Mouse (Mus musculus) frontal cortex, postnatal 14 days (tissue): ENCODE data around the gene Kif13a.

Experiments used
- DNase-seq, 2 experiments: peaks; one replicate each; pipeline ENCODE4 v3.0.0; 2022; ENCODE audit warnings: low spot score in 2 of 2

Kif13a gene

DNA sequence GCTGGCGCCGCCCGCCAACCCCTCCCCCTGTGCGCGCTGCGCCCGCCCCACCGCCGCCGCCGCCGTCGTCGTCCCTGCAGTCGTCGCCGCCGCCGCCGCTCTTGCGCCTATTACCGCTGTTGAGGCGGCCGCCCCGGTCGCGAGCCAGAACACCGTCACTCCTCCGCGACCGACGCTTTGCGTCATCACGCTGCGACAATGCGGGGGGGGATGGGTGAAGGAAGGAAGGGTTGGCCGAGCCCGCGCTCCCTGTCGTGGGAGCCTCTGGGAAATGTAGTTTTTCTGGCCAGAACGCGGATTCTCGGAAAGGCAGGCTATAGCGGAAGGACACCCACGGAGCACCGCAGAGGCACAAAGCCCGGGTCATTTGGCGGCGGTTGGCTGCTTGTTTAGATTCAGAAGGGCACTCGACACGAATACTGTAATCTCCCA, 201.8 kb downstream of the Kif13a start, which contains the start of gene Nup153:
TSS of gene Nup153 (minus strand) at position 104 of the 432 bp plus-strand sequence.
- peak; percentile 99 to 100 for DNase-seq

DNA sequence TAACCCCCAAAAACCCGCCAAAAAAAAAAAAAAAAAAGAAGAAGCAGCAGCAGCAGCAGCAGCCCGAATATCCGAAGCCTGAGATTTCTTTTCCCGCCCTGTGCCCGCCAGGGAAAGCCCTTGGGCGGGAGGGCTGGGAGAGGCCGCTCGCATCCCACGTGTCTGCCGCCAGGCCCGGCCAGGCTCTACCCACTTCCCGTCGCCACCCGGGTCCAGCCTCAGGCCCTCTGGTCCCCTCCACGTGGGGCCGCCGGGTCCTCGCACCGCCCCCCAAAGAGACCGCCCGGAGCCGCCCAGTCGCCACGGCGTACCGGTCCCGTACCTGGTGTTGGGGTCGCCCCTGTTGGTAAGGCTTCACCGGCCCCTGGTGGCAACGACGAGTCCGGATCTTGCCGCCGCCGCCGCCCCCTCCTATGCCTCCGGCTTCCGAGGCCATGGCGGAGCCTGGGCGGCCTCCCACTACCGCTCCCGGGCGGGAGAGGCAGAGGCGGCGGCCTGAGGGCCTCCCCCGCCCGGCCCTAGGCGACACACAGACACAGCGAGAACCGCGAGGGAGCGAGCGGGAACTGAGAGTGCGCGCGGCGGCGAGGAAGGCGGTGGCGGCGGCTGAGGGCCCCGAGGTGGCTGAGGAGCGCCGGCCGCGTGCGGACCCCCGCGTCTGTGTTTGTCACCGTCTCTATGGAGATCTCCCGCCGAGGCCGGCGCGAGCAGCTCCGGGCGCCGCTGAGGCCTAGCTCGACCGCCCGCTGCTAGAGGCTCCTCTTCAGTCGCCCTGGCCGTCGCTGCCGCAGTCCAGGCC, 202.4 kb downstream of the Kif13a start:
- DNase-seq: peak; percentile 23 to 52

DNA sequence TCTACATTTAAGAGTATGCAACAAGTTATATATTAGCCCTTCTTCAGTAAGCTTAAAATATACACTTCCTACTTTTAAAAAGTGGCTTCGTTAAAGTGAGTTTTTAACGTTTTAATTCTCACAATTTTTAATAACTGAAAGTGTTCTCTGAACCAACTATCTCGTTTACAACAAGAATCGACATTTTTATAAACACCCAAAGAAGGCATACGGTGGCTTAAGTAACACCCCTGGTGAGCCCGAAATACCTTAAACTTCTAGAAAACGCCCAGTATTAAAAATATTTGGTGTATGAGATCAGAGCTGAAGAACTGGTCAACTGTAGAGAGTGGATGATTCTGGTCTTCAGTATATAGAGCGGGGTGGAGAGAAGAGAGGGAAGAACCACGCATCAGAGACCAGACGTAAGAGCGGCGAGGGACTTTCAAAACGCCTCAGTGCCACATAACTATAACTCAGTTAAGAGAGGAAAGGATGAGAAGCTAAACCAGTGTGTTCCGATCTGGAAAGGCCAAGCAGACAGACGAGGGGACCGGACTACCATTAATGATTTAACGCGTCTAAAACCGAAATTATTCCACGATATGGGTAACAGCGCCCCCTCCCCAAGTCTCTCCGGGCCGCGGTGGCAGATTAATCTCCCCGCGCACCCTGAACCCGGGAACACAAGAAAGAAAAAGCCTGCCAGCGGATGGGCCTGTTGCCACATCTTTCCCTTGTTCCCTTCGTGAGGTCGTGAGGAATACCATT, 203.2 kb downstream of the Kif13a start:
- peak in 1 of 2 experiments; percentile 19 for DNase-seq

DNA sequence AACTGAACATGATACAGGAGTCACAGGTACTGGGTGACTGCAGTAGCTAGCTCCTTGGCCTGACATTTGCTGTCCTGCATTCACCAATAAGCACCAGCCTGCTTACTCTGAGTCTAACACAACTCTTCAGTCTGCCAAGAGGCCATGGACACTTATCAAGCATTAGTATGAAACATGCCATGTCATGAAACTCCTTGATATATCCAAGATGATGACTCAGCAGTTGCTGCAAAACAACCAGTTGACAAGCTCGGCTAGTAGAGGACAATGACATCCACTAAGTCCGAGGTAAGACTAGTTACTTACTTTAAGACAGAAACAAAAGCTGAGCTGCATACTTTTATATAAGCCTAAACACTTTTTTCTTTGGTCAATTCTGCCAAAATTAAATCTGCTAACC, 204.4 kb downstream of the Kif13a start:
- DNase-seq: no peak

DNA sequence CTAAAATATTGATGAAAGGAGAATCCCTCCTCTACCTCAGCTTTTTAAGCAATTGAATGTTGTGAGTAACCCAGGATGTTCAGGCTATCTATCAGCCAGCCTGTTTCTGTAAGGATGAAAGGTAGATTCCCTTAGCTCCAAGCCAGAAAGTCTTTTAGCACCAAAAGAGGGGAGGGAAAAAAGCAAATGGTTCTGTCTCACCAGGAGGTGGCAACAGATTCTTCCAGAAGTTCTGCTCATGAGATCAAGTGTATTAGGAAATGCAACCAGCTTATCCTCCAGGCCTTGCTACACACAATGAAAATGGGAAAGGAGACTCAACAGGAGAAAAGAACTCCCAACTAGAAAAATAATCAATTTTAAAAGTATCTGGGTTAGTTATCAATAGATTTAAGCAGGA, 205.3 kb downstream of the Kif13a start:
- no peak for DNase-seq

DNA sequence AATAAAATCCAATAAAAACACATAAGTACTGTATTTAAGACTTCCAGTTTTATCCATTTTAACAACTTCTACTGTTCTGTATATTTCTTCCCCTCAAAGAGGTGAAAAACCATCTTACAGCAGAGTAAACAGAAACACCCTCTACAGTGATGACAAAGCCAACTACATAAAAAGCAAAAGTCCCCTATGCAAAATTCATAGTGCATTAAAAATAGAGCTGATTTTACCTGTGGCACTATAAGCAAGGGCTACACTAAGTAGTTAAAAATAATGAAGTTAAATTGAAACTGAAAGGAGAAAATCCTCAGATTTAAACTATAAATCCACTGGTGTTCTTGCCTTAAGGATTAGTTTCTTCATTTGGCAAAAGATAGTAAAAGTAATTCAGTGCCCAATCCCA, 208.7 kb downstream of the Kif13a start:
- DNase-seq: no peak

DNA sequence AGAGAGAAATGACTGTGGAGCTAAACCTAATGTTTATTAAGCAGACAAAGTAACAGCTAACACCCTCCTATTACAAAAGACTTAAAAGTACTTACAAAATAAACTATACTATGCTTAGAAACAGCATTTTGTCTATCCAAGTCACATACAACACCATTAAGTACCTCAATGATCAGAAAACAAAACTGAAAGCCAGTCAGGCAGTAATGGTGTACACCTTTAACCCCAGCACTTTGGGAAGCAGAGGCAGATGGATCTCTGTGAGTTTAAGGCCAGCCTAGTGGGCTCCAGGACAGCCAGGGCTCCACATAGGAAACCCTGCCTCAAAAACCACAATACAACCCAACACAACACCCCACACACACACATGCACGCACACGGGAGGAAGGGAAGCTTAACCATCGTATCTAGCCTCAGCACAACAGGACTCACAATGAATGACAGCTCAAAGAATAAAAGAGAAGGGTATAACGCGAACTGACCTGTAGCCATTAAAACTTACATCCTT, 210.7 kb downstream of the Kif13a start:
- DNase-seq: no peak

DNA sequence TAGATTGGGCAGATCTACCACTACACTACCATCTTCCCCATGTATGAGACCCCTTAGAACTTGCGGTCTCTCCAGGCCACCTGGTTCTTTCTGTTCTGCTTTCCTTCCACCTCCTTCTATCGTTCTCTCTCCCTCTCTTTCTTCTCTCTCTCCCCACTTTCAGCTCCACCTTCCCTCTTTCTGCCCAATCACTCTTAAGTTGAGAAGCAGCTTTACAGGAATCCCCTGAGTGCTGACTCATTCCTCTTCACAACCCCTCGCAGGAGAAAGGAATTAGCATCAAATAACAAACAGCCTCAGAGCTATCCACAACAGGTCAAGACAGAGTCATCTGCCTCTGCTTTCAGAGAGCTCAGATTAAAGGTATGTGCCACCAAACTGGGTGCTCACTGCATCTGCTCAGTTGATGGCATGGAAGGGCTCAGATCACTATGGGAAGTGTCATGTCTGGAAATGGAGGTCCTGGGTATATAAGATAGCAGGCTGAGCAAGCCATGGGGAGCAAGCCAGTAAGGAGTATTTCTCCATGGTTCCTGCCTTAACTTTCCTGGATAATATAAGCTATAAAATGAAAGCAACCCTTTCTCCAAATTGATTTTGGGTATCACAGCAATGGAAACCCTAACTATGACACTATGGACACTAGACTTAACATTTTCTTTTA, 213.6 kb downstream of the Kif13a start:
- DNase-seq: no peak

DNA sequence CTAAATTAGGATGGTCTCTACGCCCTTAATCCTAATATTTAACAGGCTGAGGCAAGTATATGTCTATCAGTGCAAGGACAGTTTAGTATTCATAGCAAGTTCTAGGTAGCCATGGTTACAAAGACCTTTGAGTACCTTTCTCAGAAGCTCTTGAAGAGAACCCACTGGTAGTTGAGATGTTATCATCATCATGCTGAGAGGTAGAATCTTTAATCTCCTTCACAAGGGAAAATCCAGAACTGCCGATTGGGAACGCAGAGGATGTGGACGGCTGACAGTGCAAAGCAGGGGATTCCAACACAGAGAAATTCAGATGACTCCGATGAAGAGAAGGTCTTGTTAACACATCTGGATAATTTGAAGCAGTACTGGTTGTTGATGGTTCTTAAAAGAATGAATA, 216.2 kb downstream of the Kif13a start:
- no peak for DNase-seq

DNA sequence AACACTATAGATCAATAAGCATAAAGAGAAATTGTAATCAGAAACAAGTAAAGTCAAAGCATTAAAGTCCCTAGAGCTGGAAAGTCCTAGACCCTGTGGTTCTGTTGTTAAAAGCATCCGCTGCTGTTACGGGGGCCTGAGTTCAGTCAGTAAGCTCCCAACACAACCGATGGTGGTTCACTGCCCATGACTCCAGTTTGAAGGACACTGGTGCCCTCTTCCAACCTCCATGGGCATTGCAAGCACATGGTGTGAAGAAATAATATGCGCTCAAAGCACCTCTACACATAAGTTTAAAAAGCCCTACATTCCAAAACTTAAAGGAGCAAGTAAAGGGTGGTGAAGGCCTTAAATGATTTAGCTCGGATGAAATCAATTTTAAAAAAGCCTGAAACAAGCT, 226.5 kb downstream of the Kif13a start:
- DNase-seq: no peak

DNA sequence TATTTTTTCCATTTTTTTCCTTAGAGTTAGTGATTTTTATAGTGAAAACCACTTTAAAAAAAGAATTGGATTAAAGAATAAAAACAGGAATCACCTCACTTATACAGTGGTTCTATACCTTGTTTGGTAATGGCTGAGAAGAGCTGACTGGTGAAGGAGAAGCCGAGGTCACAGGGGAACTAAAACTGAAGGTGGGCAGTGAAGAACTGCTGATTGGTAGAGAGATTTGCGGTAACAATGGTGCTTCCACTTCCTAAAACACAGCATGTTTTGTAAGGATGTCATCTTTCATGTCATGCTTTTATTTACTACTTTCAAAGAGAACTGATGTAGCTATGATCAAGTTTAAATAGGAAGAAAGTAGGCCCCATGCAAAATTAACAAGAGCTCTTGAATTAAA, 228.2 kb downstream of the Kif13a start:
- no peak for DNase-seq

DNA sequence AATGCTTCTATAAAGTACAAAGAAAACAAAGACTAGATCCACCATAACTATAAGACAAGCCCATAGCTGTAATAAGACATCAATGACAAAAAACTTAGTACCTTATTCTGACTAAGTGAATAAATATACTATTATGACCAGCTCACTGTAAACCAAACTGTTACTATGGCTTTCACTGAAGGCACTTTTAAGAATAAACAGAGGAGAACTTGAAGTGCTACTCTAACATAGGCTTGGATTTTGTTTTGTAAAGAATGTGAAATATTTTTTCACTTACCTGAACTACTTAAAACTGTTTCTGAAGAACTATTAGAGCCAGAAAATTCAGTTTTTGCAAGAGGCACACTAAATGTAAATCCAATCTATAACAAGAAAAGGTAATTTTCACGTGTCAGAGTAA, 230.3 kb downstream of the Kif13a start:
- DNase-seq: no peak
